Mouse (Mus musculus) heart, adult 2 months (tissue): ENCODE measurements around the gene Dhx16.

Experiments
- CTCF ChIP-seq: fragments of 200-600 bp; IDR thresholded peaks from 2 replicates; pipeline ENCODE4 v1.8.1; 2022; ENCODE audit warnings: antibody characterized with exemption, mild to moderate bottlenecking, moderate library complexity
- POLR2A ChIP-seq: fragments of 200-500 bp; IDR thresholded peaks from 2 replicates; pipeline ENCODE4 v1.6.1; 2011; ENCODE audit warnings: mild to moderate bottlenecking, low read depth, low read length, control low read depth; ENCODE audit not compliant: insufficient read depth

- TF ChIP-seq CTCF (no peak), POLR2A (no peak)
Measured at GRCm38 (mm10) chr17:35837487-35837886, 42.1 kb upstream of the Dhx16 start.
